Mouse (Mus musculus): ENCODE data around the gene Ip6k2. TPM values are rescaled to one million over a fixed set of nuclear protein-coding genes. Genes with fewer than 3 reads are reported as not detected.
A peak's percentile ranks its signal among the peaks of the same experiment; 100 is the strongest.

Gene Ip6k2
- 93.9 and 121 TPM in 2 replicates for polyA plus RNA-seq (2016; fragmentation: Nextera tagmentation; extraction: Ambion mirVana)

GRCm38 (mm10) chr9:108783548-108784463 lies at the start of gene Ip6k2:
Gene Ip6k2 (plus strand): TSS chr9:108783796.
- under 1% methylated on average over 56 of the region's 56 CpGs for WGBS
- Histone ChIP-seq H3K4me3 (peak within 1 kb of the TSS; percentile 96), H3K4me1 (peaks cover 45% of the 10 kb centered on the region), H3K9me3 (replicated peaks) (no peaks in the 10 kb centered on the region), H3K27me3 (ENCODE audit: low read depth, poor library complexity, severe bottlenecking) (no peaks in the 10 kb centered on the region), H3K36me3 (peaks cover 29% of the 10 kb centered on the region), H3K27ac (peak within 1 kb of the TSS; percentile 99)
- DNase-seq (ENCODE audit: low spot score) = peak; percentile 98

DNA sequence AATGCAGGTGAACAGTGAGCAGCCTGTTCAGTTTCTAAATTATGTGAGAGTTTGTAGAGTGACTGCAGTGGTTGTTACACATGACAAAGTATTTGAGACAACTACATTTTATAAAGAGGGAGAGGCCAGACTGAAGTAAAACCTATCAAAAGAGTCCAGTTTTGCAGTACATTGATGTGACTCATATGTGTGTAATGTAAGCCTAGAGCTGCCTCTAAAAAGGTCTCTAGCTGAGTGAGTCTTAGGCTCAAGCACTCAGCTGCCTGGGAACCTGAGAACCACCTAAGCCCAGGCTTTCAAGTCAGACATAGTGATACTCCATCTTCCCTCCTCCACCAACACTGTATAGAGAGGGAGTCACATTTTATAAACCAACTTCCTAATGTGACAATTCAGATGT lies 49.0 kb upstream of the Ip6k2 start:
- no peaks in the 10 kb centered on the region for H3K27me3 ChIP-seq (ENCODE audit: low read depth, poor library complexity, severe bottlenecking)
- no peak overlapping the region for H3K27ac ChIP-seq
- H3K4me1 ChIP-seq = no peaks in the 10 kb centered on the region
- DNase-seq (ENCODE audit: low spot score) = no peak
- no peaks in the 10 kb centered on the region for H3K9me3 ChIP-seq (replicated peaks)
- H3K36me3 ChIP-seq = peaks cover 13% of the 10 kb centered on the region; the same call in 1 of the 2 replicates
- H3K4me3 ChIP-seq = no peak overlapping the region

- Histone ChIP-seq H3K4me1 (no peaks in the 10 kb centered on the region), H3K27ac (no peak overlapping the region), H3K36me3 (peaks cover 37% of the 10 kb centered on the region), H3K9me3 (replicated peaks) (no peaks in the 10 kb centered on the region), H3K4me3 (no peak overlapping the region), H3K27me3 (ENCODE audit: low read depth, poor library complexity, severe bottlenecking) (no peaks in the 10 kb centered on the region)
- DNase-seq (ENCODE audit: low spot score) = no peak
- WGBS = 44% methylated on average over 3 of the region's 3 CpGs
Measured at GRCm38 (mm10) chr9:108739239-108739638, 44.4 kb upstream of the Ip6k2 start.

GRCm38 (mm10) chr9:108740062-108740461 lies 43.5 kb upstream of the Ip6k2 start:
- no peaks in the 10 kb centered on the region for H3K27me3 ChIP-seq (ENCODE audit: low read depth, poor library complexity, severe bottlenecking)
- WGBS = 94% methylated on average over 1 of the region's 1 CpGs
- H3K4me3 ChIP-seq = no peak overlapping the region
- H3K9me3 ChIP-seq (replicated peaks) = no peaks in the 10 kb centered on the region
- DNase-seq (ENCODE audit: low spot score) = no peak
- H3K36me3 ChIP-seq = peaks cover 41% of the 10 kb centered on the region
- H3K4me1 ChIP-seq = no peaks in the 10 kb centered on the region
- no peak overlapping the region for H3K27ac ChIP-seq

GRCm38 (mm10) chr9:108742048-108742447 lies 41.5 kb upstream of the Ip6k2 start:
- WGBS = 90% methylated on average over 9 of the region's 9 CpGs

DNA sequence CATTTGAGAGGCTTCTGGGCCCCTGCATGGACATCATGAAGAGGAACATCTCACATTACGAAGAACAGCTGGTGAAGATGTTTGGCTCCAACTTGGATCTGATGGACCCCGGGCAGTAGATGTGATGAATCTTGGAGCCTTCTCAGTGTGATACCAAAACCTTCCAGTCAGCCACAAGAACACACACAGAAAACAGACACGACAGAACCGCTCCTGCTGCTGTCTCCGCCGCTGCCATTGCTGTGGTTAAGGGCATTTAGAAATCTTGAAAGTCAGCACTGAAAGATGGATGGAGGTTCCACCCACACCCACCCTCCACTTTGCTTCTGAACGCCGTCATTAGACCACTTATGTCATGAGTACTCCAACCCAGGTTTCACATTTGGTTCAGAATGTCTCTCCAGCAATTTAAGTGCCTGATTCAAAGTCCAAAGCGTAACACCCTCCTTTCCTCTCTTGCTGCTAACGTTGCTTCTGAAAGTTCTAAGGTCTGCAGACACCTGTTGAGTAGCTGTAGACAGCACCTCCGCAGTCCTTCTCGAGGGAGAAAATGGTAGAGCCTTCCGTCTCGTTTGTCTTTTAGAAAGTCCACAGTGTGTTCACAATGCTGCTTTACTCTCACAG lies 36.6 kb upstream of the Ip6k2 start:
- DNase-seq (ENCODE audit: low spot score) = no peak
- no peak overlapping the region for H3K27ac ChIP-seq
- WGBS = 87% methylated on average over 14 of the region's 14 CpGs
- no peak overlapping the region for H3K4me3 ChIP-seq
- no peaks in the 10 kb centered on the region for H3K27me3 ChIP-seq (ENCODE audit: low read depth, poor library complexity, severe bottlenecking)
- H3K9me3 ChIP-seq (replicated peaks) = no peaks in the 10 kb centered on the region
- H3K36me3 ChIP-seq = peaks cover 67% of the 10 kb centered on the region
- no peaks in the 10 kb centered on the region for H3K4me1 ChIP-seq

More at GRCm38 (mm10) chr9:108742048-108742447, 41.5 kb upstream of the Ip6k2 start:
- H3K36me3 ChIP-seq = peaks cover 57% of the 10 kb centered on the region
- no peak overlapping the region for H3K4me3 ChIP-seq
- H3K9me3 ChIP-seq (replicated peaks) = no peaks in the 10 kb centered on the region
- H3K27me3 ChIP-seq (ENCODE audit: low read depth, poor library complexity, severe bottlenecking) = no peaks in the 10 kb centered on the region
- no peaks in the 10 kb centered on the region for H3K4me1 ChIP-seq
- DNase-seq (ENCODE audit: low spot score) = no peak
- H3K27ac ChIP-seq = no peak overlapping the region

DNA sequence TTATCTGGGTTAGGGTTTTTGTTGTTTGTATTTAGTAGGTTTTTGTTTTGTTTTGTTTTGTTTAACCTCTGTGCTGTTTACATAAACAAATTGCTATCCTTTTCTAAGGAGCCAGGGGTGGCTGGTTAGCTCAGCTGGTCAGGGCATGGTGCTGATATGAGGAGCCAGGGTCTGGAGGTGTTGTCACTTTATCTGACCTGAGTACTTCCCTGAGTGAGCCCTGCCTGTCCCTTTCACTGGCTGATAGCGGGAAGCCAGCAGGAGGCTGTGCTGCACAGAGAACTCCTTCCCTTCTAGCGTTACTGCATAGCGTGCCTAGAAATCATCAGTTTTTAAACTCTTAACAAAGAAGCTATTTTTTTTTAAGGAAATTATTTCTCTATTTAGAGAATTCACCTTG lies 35.9 kb upstream of the Ip6k2 start:
- Histone ChIP-seq H3K4me3 (no peak overlapping the region), H3K27me3 (ENCODE audit: low read depth, poor library complexity, severe bottlenecking) (no peaks in the 10 kb centered on the region), H3K27ac (no peak overlapping the region), H3K4me1 (no peaks in the 10 kb centered on the region), H3K9me3 (replicated peaks) (no peaks in the 10 kb centered on the region), H3K36me3 (peaks cover 60% of the 10 kb centered on the region)
- DNase-seq (ENCODE audit: low spot score) = no peak
- 87% methylated on average over 3 of the region's 3 CpGs for WGBS

DNA sequence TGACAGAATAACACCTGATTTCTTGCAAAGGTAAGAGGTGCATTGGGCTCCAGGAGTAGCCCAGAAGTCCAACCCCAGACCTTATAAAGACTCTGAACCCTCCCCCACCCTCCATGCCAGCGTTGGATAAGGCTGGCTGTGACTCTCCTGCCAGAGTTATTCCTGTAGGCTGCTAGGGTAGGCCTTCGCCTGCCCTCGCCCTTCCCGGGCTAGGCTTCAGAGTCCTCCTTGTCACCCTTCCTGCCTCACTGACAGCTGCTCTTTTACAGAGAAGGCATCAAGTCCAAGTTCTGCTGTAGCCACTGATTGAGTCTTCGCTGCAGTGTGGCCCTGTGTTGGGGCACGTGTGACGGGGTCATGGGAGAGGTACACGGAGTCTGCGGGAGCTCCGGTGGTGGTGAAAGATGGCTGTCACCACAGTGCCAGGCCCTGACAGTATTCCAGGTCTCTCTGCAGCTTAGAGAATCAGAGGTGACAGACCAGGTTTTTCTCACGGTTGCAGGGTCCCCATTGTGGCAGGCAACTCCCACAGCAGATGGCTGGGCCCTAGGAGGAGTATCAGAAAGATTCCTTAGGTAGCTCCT lies 34.9 kb upstream of the Ip6k2 start:
- no peaks in the 10 kb centered on the region for H3K4me1 ChIP-seq
- H3K27ac ChIP-seq = no peak overlapping the region
- peaks cover 52% of the 10 kb centered on the region for H3K36me3 ChIP-seq
- H3K9me3 ChIP-seq (replicated peaks) = no peaks in the 10 kb centered on the region
- no peaks in the 10 kb centered on the region for H3K27me3 ChIP-seq (ENCODE audit: low read depth, poor library complexity, severe bottlenecking)
- 83% methylated on average over 11 of the region's 11 CpGs for WGBS
- H3K4me3 ChIP-seq = no peak overlapping the region
- DNase-seq (ENCODE audit: low spot score) = no peak

DNA sequence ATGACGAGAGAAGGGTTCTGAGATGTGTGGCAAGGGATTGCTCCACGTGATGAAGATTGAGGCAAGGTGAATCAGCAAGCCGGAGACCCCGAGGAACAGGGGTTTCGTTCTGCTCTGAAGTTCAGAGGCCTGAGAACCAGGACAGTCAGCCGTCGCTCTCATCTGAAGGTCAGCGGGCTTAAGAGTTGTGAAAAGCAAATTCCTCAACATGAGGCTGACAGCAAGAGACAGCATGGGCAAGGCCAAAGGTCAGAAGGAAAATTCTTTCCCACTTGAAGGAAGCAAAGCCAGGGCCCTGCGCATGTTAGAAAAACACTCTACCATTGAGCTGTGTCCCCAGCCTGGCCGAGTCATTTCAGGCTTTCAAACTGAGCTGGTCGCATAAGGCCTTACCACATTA lies 33.0 kb upstream of the Ip6k2 start:
- H3K4me1 ChIP-seq = no peaks in the 10 kb centered on the region
- peaks cover 35% of the 10 kb centered on the region for H3K36me3 ChIP-seq
- 87% methylated on average over 11 of the region's 11 CpGs for WGBS
- no peaks in the 10 kb centered on the region for H3K27me3 ChIP-seq (ENCODE audit: low read depth, poor library complexity, severe bottlenecking)
- no peak overlapping the region for H3K4me3 ChIP-seq
- H3K9me3 ChIP-seq (replicated peaks) = no peaks in the 10 kb centered on the region
- DNase-seq (ENCODE audit: low spot score) = no peak
- no peak overlapping the region for H3K27ac ChIP-seq

DNA sequence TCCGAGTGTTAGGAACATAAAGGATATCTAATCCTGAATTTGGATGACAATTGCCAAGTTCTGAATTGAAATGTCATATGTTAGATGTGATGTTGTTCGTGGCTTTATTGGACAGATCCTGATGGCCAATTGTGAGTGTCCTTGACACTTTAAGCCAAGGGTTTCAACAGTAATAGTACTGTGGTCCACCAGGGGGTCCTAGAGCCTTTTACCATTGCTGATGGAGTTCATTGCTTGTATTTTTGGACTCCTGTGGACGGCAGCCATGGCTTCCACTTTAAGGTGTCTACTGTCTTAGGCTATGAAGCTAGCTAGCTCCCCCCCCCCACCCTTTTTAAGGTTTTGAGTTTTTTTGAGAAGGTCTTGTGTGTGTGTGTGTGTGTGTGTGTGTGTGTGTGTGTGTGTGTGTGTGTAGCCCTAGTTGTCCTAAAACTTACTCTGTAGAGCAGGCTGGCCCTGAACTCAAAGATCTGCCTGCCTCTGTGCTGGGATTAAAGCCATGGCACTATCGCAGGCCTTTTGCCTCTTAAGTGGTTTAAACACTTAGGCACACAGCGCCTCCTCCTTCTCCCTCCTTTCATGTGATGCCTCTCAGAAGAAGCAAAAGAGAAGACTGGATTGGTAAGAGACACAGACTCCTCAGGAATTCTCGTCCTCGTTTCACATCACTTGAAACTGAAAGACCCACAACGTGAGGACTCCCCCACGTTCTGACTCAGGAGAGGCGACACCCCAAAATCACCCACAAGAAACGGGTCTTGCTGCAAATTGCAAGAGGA lies 31.3 kb upstream of the Ip6k2 start:
- no peak for DNase-seq (ENCODE audit: low spot score)
- 92% methylated on average over 11 of the region's 11 CpGs for WGBS
- H3K4me3 ChIP-seq = no peak overlapping the region
- peaks cover 18% of the 10 kb centered on the region for H3K36me3 ChIP-seq
- no peaks in the 10 kb centered on the region for H3K4me1 ChIP-seq
- H3K27me3 ChIP-seq (ENCODE audit: low read depth, poor library complexity, severe bottlenecking) = no peaks in the 10 kb centered on the region
- H3K9me3 ChIP-seq (replicated peaks) = no peaks in the 10 kb centered on the region
- H3K27ac ChIP-seq = no peak overlapping the region

DNA sequence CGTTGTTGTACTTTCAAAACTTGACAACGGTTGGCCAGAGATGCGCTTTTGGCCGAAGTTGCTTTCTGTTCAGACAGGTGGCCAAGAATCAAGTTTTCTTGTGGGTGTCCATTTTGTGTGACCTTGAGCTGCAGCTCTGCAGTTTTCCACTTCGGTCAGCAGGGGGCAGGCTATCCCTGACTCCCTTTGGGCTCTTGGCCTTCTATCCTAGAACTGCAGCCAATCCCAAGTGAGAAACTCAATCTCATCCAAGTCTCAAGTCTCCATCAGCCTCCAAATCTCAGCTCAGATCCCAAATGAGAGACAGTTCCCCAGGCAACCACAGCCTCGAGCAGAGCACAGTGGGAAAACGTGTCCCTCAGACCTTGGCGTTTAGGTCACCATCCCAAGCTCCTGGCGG lies 30.3 kb upstream of the Ip6k2 start:
- H3K9me3 ChIP-seq (replicated peaks) = no peaks in the 10 kb centered on the region
- H3K27me3 ChIP-seq (ENCODE audit: low read depth, poor library complexity, severe bottlenecking) = no peaks in the 10 kb centered on the region
- H3K27ac ChIP-seq = no peak overlapping the region
- no peak overlapping the region for H3K4me3 ChIP-seq
- DNase-seq (ENCODE audit: low spot score) = peak; percentile 57
- peaks cover 8% of the 10 kb centered on the region; the same call in 1 of the 2 replicates for H3K36me3 ChIP-seq
- 74% methylated on average over 9 of the region's 9 CpGs for WGBS
- H3K4me1 ChIP-seq = no peaks in the 10 kb centered on the region

- 98% methylated on average over 3 of the region's 3 CpGs for WGBS
- H3K4me3 ChIP-seq = no peak overlapping the region
- no peak overlapping the region for H3K27ac ChIP-seq
- no peaks in the 10 kb centered on the region for H3K27me3 ChIP-seq (ENCODE audit: low read depth, poor library complexity, severe bottlenecking)
- DNase-seq (ENCODE audit: low spot score) = no peak
- peaks cover 1% of the 10 kb centered on the region; the same call in 1 of the 2 replicates for H3K36me3 ChIP-seq
- H3K4me1 ChIP-seq = no peaks in the 10 kb centered on the region
- H3K9me3 ChIP-seq (replicated peaks) = no peaks in the 10 kb centered on the region
Measured at GRCm38 (mm10) chr9:108753976-108754375, 29.6 kb upstream of the Ip6k2 start.

All from limb, embryonic 10.5 days (tissue).